Mouse (Mus musculus) left cerebral cortex, adult 2 months (tissue): ENCODE data around the gene Mphosph6. TPM values are rescaled to one million over a fixed set of nuclear protein-coding genes. Genes with fewer than 3 reads are reported as not detected.
A peak's percentile ranks its signal among the peaks of the same experiment; 100 is the strongest.

Experiments used
- DNase-seq, 2 experiments: peaks; one replicate each; pipeline ENCODE4 v3.0.0; 2021 to 2022; ENCODE audit warnings: low spot score in 2 of 2, mixed read lengths in 1 of 2; ENCODE audit errors: extremely low spot score in 1 of 2
- H3K27ac ChIP-seq: fragments of 200-600 bp; 2 replicates; pipeline ENCODE4 v1.8.1; 2022
- H3K4me3 ChIP-seq: fragments of 200-600 bp; 2 replicates; pipeline ENCODE4 v1.8.1; 2022
- CTCF ChIP-seq: fragments of 200-600 bp; IDR thresholded peaks from 2 replicates; pipeline ENCODE4 v1.8.1; 2022; ENCODE audit warnings: antibody characterized with exemption, mild to moderate bottlenecking, moderate library complexity
- intact Hi-C: fragments of 180-260 bp; cut with DNase I; formaldehyde crosslinking; loops from one replicate; pipeline ENCODE4 v1.15.1; 2025
- total RNA-seq, 2 experiments: library from RNA; stranded (reverse); gene quantifications; 2 replicates each; pipeline ENCODE4 v1.2.3; 2021

Mphosph6 gene
- total RNA-seq, 2 experiments from 2014 or later: 21.9 to 22.4 TPM

- intact Hi-C loops: no loop called here
- H3K27ac ChIP-seq: no peak overlapping the region
- no peak for TF ChIP-seq CTCF
- DNase-seq: no peak
- no peak overlapping the region for H3K4me3 ChIP-seq
These were observed 18.7 kb downstream of the Mphosph6 start for GRCm38 (mm10) chr8:117783021-117783420.

- no peak for TF ChIP-seq CTCF
- no peak for DNase-seq
- no peak overlapping the region for H3K27ac ChIP-seq
- intact Hi-C loops: no loop called here
- no peak overlapping the region for H3K4me3 ChIP-seq
These were observed 20.2 kb downstream of the Mphosph6 start for GRCm38 (mm10) chr8:117781375-117782129.

GRCm38 (mm10) chr8:117779344-117779743 lies 22.4 kb downstream of the Mphosph6 start:
- TF ChIP-seq CTCF: no peak
- no peak for DNase-seq
- Histone ChIP-seq H3K4me3 (no peak overlapping the region), H3K27ac (peak overlapping the region; percentile 36; the same call in 1 of the 2 replicates)
- intact Hi-C loops: loop anchor here (10.0 kb wide), 1 partner anchor 1285 kb away; no protein-coding TSS in a partner anchor

DNA sequence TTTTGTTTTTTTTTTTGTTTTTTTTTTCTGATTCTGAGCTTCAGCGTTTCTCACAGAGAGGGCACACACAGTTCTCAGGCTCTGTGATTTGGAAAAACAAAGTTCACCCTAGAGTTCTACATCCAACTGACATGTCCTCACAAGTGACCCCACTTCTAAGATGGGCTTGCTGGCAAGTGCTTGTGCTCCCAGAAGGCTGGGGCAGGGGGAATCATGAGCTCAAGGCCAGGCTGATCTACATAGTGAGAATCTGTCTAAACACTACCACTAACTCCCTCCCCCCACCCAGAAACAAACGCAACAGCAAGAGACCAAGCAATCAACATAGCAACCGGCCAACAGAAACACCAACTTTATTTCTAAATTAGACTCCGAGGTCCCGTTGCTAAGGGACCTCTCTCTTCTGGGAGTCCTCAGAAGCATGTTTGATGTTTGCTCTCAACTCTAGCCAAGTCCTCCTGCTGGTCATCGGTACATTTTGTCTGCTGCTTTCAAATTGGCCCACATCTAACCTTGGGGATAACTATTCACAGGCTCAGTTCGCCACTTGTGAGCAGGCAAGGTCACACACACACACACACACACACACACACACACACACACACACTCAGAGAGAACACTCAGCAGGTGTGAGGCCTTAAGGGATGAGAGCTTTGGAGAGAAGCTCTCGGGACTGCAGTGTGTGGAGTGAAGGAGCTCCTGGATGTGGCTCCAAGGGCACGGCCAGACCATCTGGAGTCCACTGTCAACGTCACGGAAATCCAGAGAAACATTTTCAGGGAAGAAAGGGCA lies 23.0 kb downstream of the Mphosph6 start:
- no peak for DNase-seq
- H3K27ac ChIP-seq: no peak overlapping the region; the same call in 1 of the 2 replicates
- TF ChIP-seq CTCF: no peak; the same call in 1 of the 2 replicates
- no peak overlapping the region for H3K4me3 ChIP-seq
- intact Hi-C loops: loop anchor here (10.0 kb wide), 1 partner anchor 1286 kb away; no protein-coding TSS in a partner anchor

DNA sequence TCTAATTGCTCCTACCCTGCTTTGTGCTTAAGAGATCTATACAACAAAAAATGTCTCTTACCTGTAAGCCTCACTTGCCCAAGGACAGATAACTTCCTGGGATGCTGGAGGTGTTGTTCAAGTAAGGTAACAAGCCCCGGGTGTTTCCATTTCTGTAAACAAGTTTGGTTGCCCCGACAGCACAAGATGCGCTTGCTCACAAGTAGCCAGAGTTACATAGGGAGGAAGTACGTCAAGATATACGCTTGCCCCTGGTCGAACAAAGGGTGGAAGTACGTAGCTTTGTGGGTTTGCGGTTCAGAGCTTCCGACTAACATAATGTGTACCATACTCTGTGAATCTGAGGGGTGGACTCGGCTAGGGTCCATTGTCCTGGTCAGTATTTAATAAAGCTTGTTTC lies 25.7 kb downstream of the Mphosph6 start:
- Histone ChIP-seq H3K27ac (no peak overlapping the region), H3K4me3 (no peak overlapping the region)
- no peak for TF ChIP-seq CTCF
- no peak for DNase-seq
- intact Hi-C loops: loop anchor here (10.0 kb wide), 1 partner anchor 1289 kb away; no protein-coding TSS in a partner anchor

GRCm38 (mm10) chr8:117775626-117776025 lies 26.1 kb downstream of the Mphosph6 start:
- intact Hi-C loops: loop anchor here (10.0 kb wide), 1 partner anchor 1289 kb away; no protein-coding TSS in a partner anchor
- no peak for DNase-seq
- Histone ChIP-seq H3K27ac (no peak overlapping the region), H3K4me3 (no peak overlapping the region)
- no peak for TF ChIP-seq CTCF

GRCm38 (mm10) chr8:117772597-117772996 lies 29.1 kb downstream of the Mphosph6 start:
- TF ChIP-seq CTCF: no peak
- no peak overlapping the region for H3K4me3 ChIP-seq
- H3K27ac ChIP-seq: no peak overlapping the region
- intact Hi-C loops: loop anchor here (5.0 to 10.0 kb wide), 2 partner anchors 90 to 1292 kb away; no protein-coding TSS in a partner anchor
- no peak for DNase-seq

GRCm38 (mm10) chr8:117772126-117772525 lies 29.6 kb downstream of the Mphosph6 start:
- intact Hi-C loops: loop anchor here (5.0 to 10.0 kb wide), 2 partner anchors 90 to 1293 kb away; no protein-coding TSS in a partner anchor
- DNase-seq: peak in 1 of 2 experiments; percentile 28
- peak; percentile 59 for TF ChIP-seq CTCF
- Histone ChIP-seq H3K4me3 (no peak overlapping the region), H3K27ac (no peak overlapping the region)

DNA sequence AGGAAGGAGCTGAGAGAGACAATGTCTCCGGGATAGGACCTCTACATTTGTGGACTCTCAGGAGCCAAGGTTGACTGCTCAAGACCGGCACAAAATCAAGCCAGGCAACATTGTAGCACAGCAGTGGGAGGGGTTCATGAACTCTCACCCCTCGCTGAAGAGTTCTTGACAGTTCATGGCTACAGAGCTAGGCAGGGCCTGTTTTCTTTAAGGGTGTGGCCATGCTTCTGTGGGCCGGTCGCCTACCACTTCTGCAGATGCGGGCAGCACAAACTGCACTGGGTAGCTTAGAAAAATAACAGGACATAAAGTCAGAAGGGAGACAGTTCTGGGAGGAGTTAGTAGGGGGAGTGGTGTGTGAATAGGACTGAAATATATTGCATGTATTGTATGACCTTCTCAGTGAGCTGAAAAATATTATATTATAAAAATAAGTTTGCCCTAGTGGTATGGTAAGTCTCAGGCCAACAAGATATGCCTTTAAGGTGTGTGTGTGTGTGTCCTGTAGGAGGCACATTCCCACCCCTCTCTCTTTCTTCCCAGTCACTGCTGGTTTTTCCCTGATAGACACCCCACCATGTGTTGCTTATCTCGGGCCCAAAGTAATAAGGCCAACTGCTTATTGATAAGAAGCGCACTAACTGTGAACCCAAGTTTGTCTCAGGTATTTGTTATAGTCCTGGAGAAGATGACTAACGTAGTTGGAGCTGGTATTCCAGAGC lies 30.5 kb downstream of the Mphosph6 start:
- Histone ChIP-seq H3K27ac (no peak overlapping the region), H3K4me3 (no peak overlapping the region)
- intact Hi-C loops: loop anchor here (5.0 to 10.0 kb wide), 2 partner anchors 91 to 1294 kb away; no protein-coding TSS in a partner anchor
- TF ChIP-seq CTCF: no peak
- DNase-seq: no peak

- no peak overlapping the region for H3K4me3 ChIP-seq
- DNase-seq: no peak
- no peak for TF ChIP-seq CTCF
- intact Hi-C loops: no loop called here
- no peak overlapping the region for H3K27ac ChIP-seq
These were observed 32.8 kb downstream of the Mphosph6 start for GRCm38 (mm10) chr8:117768971-117769370.

- H3K27ac ChIP-seq: no peak overlapping the region
- no peak for TF ChIP-seq CTCF
- no peak for DNase-seq
- no peak overlapping the region for H3K4me3 ChIP-seq
- intact Hi-C loops: no loop called here
These were observed 35.8 kb downstream of the Mphosph6 start for GRCm38 (mm10) chr8:117765947-117766346.

DNA sequence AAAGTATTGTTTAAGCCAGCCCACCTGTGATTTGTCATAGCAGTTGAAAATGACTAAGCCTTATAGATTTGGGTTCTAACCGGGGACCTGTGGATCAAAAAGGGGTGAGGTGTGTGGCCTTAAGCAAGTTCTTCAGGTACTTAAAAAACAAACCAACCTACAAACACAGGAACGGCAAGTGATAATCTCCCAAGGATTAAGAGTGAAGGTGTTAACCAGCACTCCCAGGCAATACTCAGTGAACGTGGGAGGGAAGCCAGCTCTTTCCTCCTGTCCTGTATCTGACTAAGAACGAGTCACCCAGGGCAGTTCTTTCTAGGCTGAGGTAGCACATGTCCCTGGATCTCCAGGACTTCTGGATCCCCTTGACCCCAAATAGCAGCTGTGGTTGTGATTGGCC lies 37.1 kb downstream of the Mphosph6 start:
- no peak overlapping the region for H3K4me3 ChIP-seq
- no peak for DNase-seq
- no peak overlapping the region for H3K27ac ChIP-seq
- no peak for TF ChIP-seq CTCF
- intact Hi-C loops: no loop called here
